Mouse (Mus musculus): ENCODE results near the gene Klhdc8a. TPM values are rescaled to one million over a fixed set of nuclear protein-coding genes. Genes with fewer than 3 reads are reported as not detected.

Klhdc8a gene
- polyA plus RNA-seq, 1 experiment from 2014 or later = 0.06 TPM

- H3K9me3 ChIP-seq (replicated peaks) = no peaks in the 10 kb centered on the region
- no peak overlapping the region for H3K27ac ChIP-seq
- no peak overlapping the region for H3K9ac ChIP-seq
- H3K27me3 ChIP-seq = peaks cover 48% of the 10 kb centered on the region
- no peak for ATAC-seq (ENCODE audit: low read depth)
- H3K4me2 ChIP-seq = no peak overlapping the region
- H3K36me3 ChIP-seq = no peaks in the 10 kb centered on the region
- DNase-seq = no peak
- H3K4me3 ChIP-seq (replicated peaks) = no peak overlapping the region
- 13% methylated on average over 4 of the region's 4 CpGs for WGBS (ENCODE audit: insufficient replicate concordance)
- H3K4me1 ChIP-seq (replicated peaks) = no peaks in the 10 kb centered on the region
Measured at GRCm38 (mm10) chr1:132306160-132306559, 7.7 kb downstream of the Klhdc8a start.

GRCm38 (mm10) chr1:132306808-132307207 is 8.4 kb downstream of the Klhdc8a start:
- 19% methylated on average over 4 of the region's 4 CpGs for WGBS (ENCODE audit: insufficient replicate concordance)
- no peak overlapping the region for H3K4me2 ChIP-seq
- H3K4me1 ChIP-seq (replicated peaks) = peaks cover 1% of the 10 kb centered on the region; the same call in 1 of the 2 replicates
- peaks cover 44% of the 10 kb centered on the region for H3K27me3 ChIP-seq
- DNase-seq = no peak
- no peak overlapping the region for H3K27ac ChIP-seq
- H3K9me3 ChIP-seq (replicated peaks) = no peaks in the 10 kb centered on the region
- no peak for ATAC-seq (ENCODE audit: low read depth)
- no peak overlapping the region for H3K9ac ChIP-seq
- H3K36me3 ChIP-seq = no peaks in the 10 kb centered on the region
- no peak overlapping the region for H3K4me3 ChIP-seq (replicated peaks)

GRCm38 (mm10) chr1:132307962-132308361 is 9.5 kb downstream of the Klhdc8a start:
- WGBS (ENCODE audit: insufficient replicate concordance) = 68% methylated on average over 6 of the region's 6 CpGs
- H3K4me2 ChIP-seq = no peak overlapping the region
- no peak overlapping the region for H3K9ac ChIP-seq
- peaks cover 41% of the 10 kb centered on the region for H3K27me3 ChIP-seq
- ATAC-seq (ENCODE audit: low read depth) (no peak), DNase-seq (no peak)
- no peak overlapping the region for H3K27ac ChIP-seq
- H3K4me3 ChIP-seq (replicated peaks) = no peak overlapping the region
- H3K9me3 ChIP-seq (replicated peaks) = no peaks in the 10 kb centered on the region
- no peaks in the 10 kb centered on the region for H3K36me3 ChIP-seq
- H3K4me1 ChIP-seq (replicated peaks) = peaks cover 7% of the 10 kb centered on the region; the same call in 1 of the 2 replicates

- peaks cover 37% of the 10 kb centered on the region for H3K27me3 ChIP-seq
- peaks cover 7% of the 10 kb centered on the region; the same call in 1 of the 2 replicates for H3K4me1 ChIP-seq (replicated peaks)
- 79% methylated on average over 7 of the region's 7 CpGs for WGBS (ENCODE audit: insufficient replicate concordance)
Measured at GRCm38 (mm10) chr1:132308674-132309073, 10.2 kb downstream of the Klhdc8a start.

GRCm38 (mm10) chr1:132310754-132311153 is 12.3 kb downstream of the Klhdc8a start:
- Histone ChIP-seq H3K27ac (no peak overlapping the region), H3K4me3 (replicated peaks) (no peak overlapping the region), H3K9ac (no peak overlapping the region), H3K4me1 (replicated peaks) (peaks cover 10% of the 10 kb centered on the region), H3K36me3 (no peaks in the 10 kb centered on the region), H3K27me3 (peaks cover 54% of the 10 kb centered on the region), H3K9me3 (replicated peaks) (no peaks in the 10 kb centered on the region), H3K4me2 (no peak overlapping the region)
- WGBS (ENCODE audit: insufficient replicate concordance) = 57% methylated on average over 7 of the region's 7 CpGs
- ATAC-seq (ENCODE audit: low read depth) (no peak), DNase-seq (no peak)

More at GRCm38 (mm10) chr1:132308674-132309073, 10.2 kb downstream of the Klhdc8a start:
- no peak overlapping the region for H3K4me2 ChIP-seq
- no peak overlapping the region for H3K4me3 ChIP-seq (replicated peaks)
- no peak overlapping the region for H3K27ac ChIP-seq
- no peak for DNase-seq
- H3K9ac ChIP-seq = no peak overlapping the region
- H3K36me3 ChIP-seq = no peaks in the 10 kb centered on the region
- no peaks in the 10 kb centered on the region for H3K9me3 ChIP-seq (replicated peaks)
- ATAC-seq (ENCODE audit: low read depth) = no peak

GRCm38 (mm10) chr1:132311174-132311859 is 12.9 kb downstream of the Klhdc8a start:
- no peak overlapping the region for H3K27ac ChIP-seq
- no peak overlapping the region for H3K4me2 ChIP-seq
- WGBS (ENCODE audit: insufficient replicate concordance) = 32% methylated on average over 10 of the region's 10 CpGs
- DNase-seq (no peak), ATAC-seq (ENCODE audit: low read depth) (no peak)
- H3K36me3 ChIP-seq = no peaks in the 10 kb centered on the region
- H3K27me3 ChIP-seq = peaks cover 60% of the 10 kb centered on the region
- no peak overlapping the region for H3K4me3 ChIP-seq (replicated peaks)
- H3K9ac ChIP-seq = no peak overlapping the region
- peaks cover 16% of the 10 kb centered on the region for H3K4me1 ChIP-seq (replicated peaks)
- no peaks in the 10 kb centered on the region for H3K9me3 ChIP-seq (replicated peaks)

- Histone ChIP-seq H3K4me2 (no peak overlapping the region), H3K9ac (no peak overlapping the region), H3K9me3 (replicated peaks) (no peaks in the 10 kb centered on the region), H3K27ac (no peak overlapping the region), H3K4me3 (replicated peaks) (no peak overlapping the region), H3K4me1 (replicated peaks) (peaks cover 23% of the 10 kb centered on the region), H3K27me3 (peaks cover 67% of the 10 kb centered on the region), H3K36me3 (no peaks in the 10 kb centered on the region)
- DNase-seq (no peak), ATAC-seq (ENCODE audit: low read depth) (no peak)
- 26% methylated on average over 2 of the region's 2 CpGs for WGBS (ENCODE audit: insufficient replicate concordance)
Measured at GRCm38 (mm10) chr1:132312043-132312442, 13.6 kb downstream of the Klhdc8a start.

- ATAC-seq (ENCODE audit: low read depth) (0 out of 2 replicates have a peak, but pooled peaks have one; percentile 17), DNase-seq (peak; percentile 24)
- Histone ChIP-seq H3K4me3 (replicated peaks) (no peak overlapping the region), H3K4me1 (replicated peaks) (peaks cover 29% of the 10 kb centered on the region), H3K36me3 (no peaks in the 10 kb centered on the region), H3K9me3 (replicated peaks) (no peaks in the 10 kb centered on the region), H3K27ac (no peak overlapping the region), H3K9ac (no peak overlapping the region), H3K27me3 (peaks cover 73% of the 10 kb centered on the region), H3K4me2 (no peak overlapping the region)
- 45% methylated on average over 3 of the region's 3 CpGs for WGBS (ENCODE audit: insufficient replicate concordance)
Measured at GRCm38 (mm10) chr1:132312703-132313102, 14.3 kb downstream of the Klhdc8a start.

- H3K27ac ChIP-seq = no peak within 1 kb of the TSS
- H3K36me3 ChIP-seq = no peaks in the 10 kb centered on the region
- peaks cover 47% of the 10 kb centered on the region for H3K4me1 ChIP-seq (replicated peaks)
- H3K9me3 ChIP-seq (replicated peaks) = no peaks in the 10 kb centered on the region
- DNase-seq (peak; percentile 69), ATAC-seq (ENCODE audit: low read depth) (peak; percentile 87)
- WGBS (ENCODE audit: insufficient replicate concordance) = under 1% methylated on average over 67 of the region's 67 CpGs
- H3K9ac ChIP-seq = peak within 1 kb of the TSS; percentile 61
- peak within 1 kb of the TSS; percentile 61 for H3K4me3 ChIP-seq (replicated peaks)
- H3K27me3 ChIP-seq = peaks cover 69% of the 10 kb centered on the region
- peak within 1 kb of the TSS; percentile 76 for H3K4me2 ChIP-seq
Measured at GRCm38 (mm10) chr1:132315889-132316624, 17.6 kb downstream of the Klhdc8a start, which contains the start of gene Nuak2. TSS of gene Nuak2 (plus strand) at chr1:132316126.

GRCm38 (mm10) chr1:132316625-132316994 is 18.2 kb downstream of the Klhdc8a start:
- 32% methylated on average over 7 of the region's 7 CpGs for WGBS (ENCODE audit: insufficient replicate concordance)
- H3K4me1 ChIP-seq (replicated peaks) = peaks cover 47% of the 10 kb centered on the region
- peak overlapping the region; percentile 61 for H3K4me3 ChIP-seq (replicated peaks)
- H3K9me3 ChIP-seq (replicated peaks) = no peaks in the 10 kb centered on the region
- no peak for ATAC-seq (ENCODE audit: low read depth)
- H3K36me3 ChIP-seq = no peaks in the 10 kb centered on the region
- H3K27me3 ChIP-seq = peaks cover 68% of the 10 kb centered on the region
- DNase-seq = no peak
- peak overlapping the region; percentile 61 for H3K9ac ChIP-seq
- peak overlapping the region; percentile 76 for H3K4me2 ChIP-seq
- H3K27ac ChIP-seq = no peak overlapping the region

- Histone ChIP-seq H3K4me2 (peak overlapping the region; percentile 76), H3K36me3 (no peaks in the 10 kb centered on the region), H3K9ac (no peak overlapping the region), H3K4me1 (replicated peaks) (peaks cover 40% of the 10 kb centered on the region), H3K9me3 (replicated peaks) (no peaks in the 10 kb centered on the region), H3K27ac (no peak overlapping the region), H3K27me3 (peaks cover 60% of the 10 kb centered on the region), H3K4me3 (replicated peaks) (peak overlapping the region; percentile 61)
- ATAC-seq (ENCODE audit: low read depth) (no peak), DNase-seq (no peak)
- WGBS (ENCODE audit: insufficient replicate concordance) = 73% methylated on average over 4 of the region's 4 CpGs
Measured at GRCm38 (mm10) chr1:132317413-132317812, 19.0 kb downstream of the Klhdc8a start.

All from liver, embryonic 13.5 days (tissue).